Mouse (Mus musculus) liver (tissue): ENCODE results near the gene Mcl1.
"Not testable (repeated sequence)": the region's sequence is repeated elsewhere in the genome, so short reads cannot be mapped to it uniquely, and the experiment has no call there.

Source experiments
- DNase-seq: peaks from one replicate; pipeline ENCODE4 v3.0.0-alpha.2; 2020; ENCODE audit warnings: mixed read lengths

The Mcl1 gene

GRCm38 (mm10) chr3:95687524-95688421 lies 29.2 kb downstream of the Mcl1 start, which contains the start of gene Adamtsl4:
TSS of gene Adamtsl4 (minus strand) at chr3:95687917.
- peak; percentile 64 for DNase-seq

- peak; percentile 25 for DNase-seq
These were observed 30.8 kb downstream of the Mcl1 start for GRCm38 (mm10) chr3:95689171-95689915.

- no peak for DNase-seq
These were observed 31.4 kb downstream of the Mcl1 start for GRCm38 (mm10) chr3:95689940-95690339.

- DNase-seq: not testable (repeated sequence)
These were observed 32.0 kb downstream of the Mcl1 start for GRCm38 (mm10) chr3:95690552-95690951.

GRCm38 (mm10) chr3:95692677-95693076 lies 34.1 kb downstream of the Mcl1 start:
- DNase-seq: no peak

GRCm38 (mm10) chr3:95693821-95694807 lies 35.5 kb downstream of the Mcl1 start:
- DNase-seq: no peak

GRCm38 (mm10) chr3:95694808-95695703 lies 36.5 kb downstream of the Mcl1 start:
- DNase-seq: no peak

GRCm38 (mm10) chr3:95695796-95696195 lies 37.2 kb downstream of the Mcl1 start:
- DNase-seq: no peak

GRCm38 (mm10) chr3:95696360-95696759 lies 37.8 kb downstream of the Mcl1 start:
- DNase-seq: no peak

- DNase-seq: no peak
These were observed 39.7 kb downstream of the Mcl1 start for GRCm38 (mm10) chr3:95698286-95698685.

- no peak for DNase-seq
These were observed 41.7 kb downstream of the Mcl1 start for GRCm38 (mm10) chr3:95700233-95700681.

- DNase-seq: no peak
These were observed 42.5 kb downstream of the Mcl1 start for GRCm38 (mm10) chr3:95701085-95701484.

- DNase-seq: peak; percentile 72
These were observed 43.4 kb downstream of the Mcl1 start for GRCm38 (mm10) chr3:95701877-95702540.

GRCm38 (mm10) chr3:95703276-95703675 lies 44.7 kb downstream of the Mcl1 start:
- no peak for DNase-seq

GRCm38 (mm10) chr3:95704612-95705011 lies 46.0 kb downstream of the Mcl1 start:
- DNase-seq: no peak

GRCm38 (mm10) chr3:95706273-95706672 lies 47.7 kb downstream of the Mcl1 start:
- DNase-seq: no peak

- DNase-seq: no peak
These were observed 48.9 kb downstream of the Mcl1 start for GRCm38 (mm10) chr3:95707497-95707896.

- no peak for DNase-seq
These were observed 50.5 kb downstream of the Mcl1 start for GRCm38 (mm10) chr3:95709044-95709443.

GRCm38 (mm10) chr3:95709967-95710366 lies 51.4 kb downstream of the Mcl1 start:
- DNase-seq: no peak
